Mouse (Mus musculus): ENCODE measurements around the gene Parp4. TPM values are rescaled to one million over a fixed set of nuclear protein-coding genes. Genes with fewer than 3 reads are reported as not detected.

Parp4 gene
- total RNA-seq (2023), result 10 to 100 TPM; 49.5 to 51.4 TPM

DNA sequence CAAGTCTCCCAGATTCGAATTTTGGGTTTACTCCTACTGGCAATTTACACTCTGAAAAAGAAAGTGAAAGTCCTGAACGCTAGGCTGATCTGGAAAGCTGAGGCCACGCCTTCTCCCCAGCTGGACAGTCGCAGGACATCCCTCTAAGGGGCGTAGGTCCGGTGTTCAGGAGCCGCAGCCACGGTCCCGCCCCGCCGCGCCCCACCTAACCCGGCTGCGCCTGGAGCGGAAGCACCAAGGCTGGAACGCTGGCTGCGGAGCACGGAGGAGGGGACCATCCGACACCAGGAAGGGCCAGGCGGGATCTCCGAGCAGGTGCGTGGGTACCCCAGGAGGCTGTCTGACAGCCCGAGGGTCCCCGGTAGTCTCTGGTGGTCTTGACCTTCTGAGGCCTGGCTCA lies at the start of gene Parp4, which contains the start of gene Cenpj:
Parp4 (plus strand) TSS at position 204 of the 400 bp plus-strand sequence.
Cenpj (minus strand) TSS at position 10 of the 400 bp plus-strand sequence.

GRCm38 (mm10) chr14:56667969-56668802 lies 92.8 kb downstream of the Parp4 start, which contains the start of gene Mphosph8:
TSS of gene Mphosph8 (plus strand) at chr14:56668248.

Other genes with a start within 250 kb of the Parp4 start
- not detected for gene Atp12a, start 210.6 kb upstream of the Parp4 start, total RNA-seq (2023)
- 1 to 10 TPM in 1 of 2 experiments, under 1 TPM in 1; 0.52 to 1.1 TPM for gene Rnf17, start 173.0 kb upstream of the Parp4 start, total RNA-seq (2023)
- 1 to 10 TPM; 4.9 to 6.7 TPM for gene Cenpj, start 194 bp upstream of the Parp4 start, total RNA-seq (2023)
- 10 to 100 TPM; 17.7 to 21.1 TPM for gene Mphosph8, start 92.6 kb downstream of the Parp4 start, total RNA-seq (2023)
- 10 to 100 TPM; 45.2 to 45.5 TPM for gene Pspc1, start 202.7 kb downstream of the Parp4 start, total RNA-seq (2023)
- gene Zmym5, start 236.1 kb downstream of the Parp4 start, total RNA-seq (2023), result 10 to 100 TPM; 32.6 to 33.2 TPM